Mouse (Mus musculus) E14TG2a.4 (cell line): Measurements from ENCODE around the gene Rimbp3.
"Not testable (repeated sequence)": the region's sequence is repeated elsewhere in the genome, so short reads cannot be mapped to it uniquely, and the experiment has no call there.

Experiments
- H3K27me3 ChIP-seq: 2 replicates; pipeline ENCODE4 v1.6.1; 2014; ENCODE audit warnings: low read length, control low read depth; ENCODE audit not compliant: insufficient read depth
- H3K36me3 ChIP-seq: 2 replicates; pipeline ENCODE4 v1.6.1; 2014; ENCODE audit warnings: low read length, control low read depth; ENCODE audit not compliant: insufficient read depth
- H3K4me1 ChIP-seq: replicated peaks from 2 replicates; pipeline ENCODE4 v1.6.1; 2014; ENCODE audit warnings: low read depth, low read length, control low read depth
- H3K4me3 ChIP-seq: replicated peaks from 2 replicates; pipeline ENCODE4 v1.5.1; 2014; ENCODE audit warnings: mild to moderate bottlenecking, low read length
- H3K9me3 ChIP-seq: 2 replicates; pipeline ENCODE4 v1.6.1; 2014; ENCODE audit warnings: low read length, control low read depth
- CTCF ChIP-seq: conservative IDR thresholded peaks from 2 replicates; pipeline ENCODE4 v1.5.1; 2014; ENCODE audit warnings: low read length
- NANOG ChIP-seq: IDR thresholded peaks from 2 replicates; pipeline ENCODE4 v1.6.1; 2014; ENCODE audit warnings: borderline replicate concordance, low read length, mixed read lengths
- POU5F1 ChIP-seq: IDR thresholded peaks from 2 replicates; pipeline ENCODE4 v1.6.1; 2014; ENCODE audit warnings: low read length, borderline replicate concordance

The Rimbp3 gene

DNA sequence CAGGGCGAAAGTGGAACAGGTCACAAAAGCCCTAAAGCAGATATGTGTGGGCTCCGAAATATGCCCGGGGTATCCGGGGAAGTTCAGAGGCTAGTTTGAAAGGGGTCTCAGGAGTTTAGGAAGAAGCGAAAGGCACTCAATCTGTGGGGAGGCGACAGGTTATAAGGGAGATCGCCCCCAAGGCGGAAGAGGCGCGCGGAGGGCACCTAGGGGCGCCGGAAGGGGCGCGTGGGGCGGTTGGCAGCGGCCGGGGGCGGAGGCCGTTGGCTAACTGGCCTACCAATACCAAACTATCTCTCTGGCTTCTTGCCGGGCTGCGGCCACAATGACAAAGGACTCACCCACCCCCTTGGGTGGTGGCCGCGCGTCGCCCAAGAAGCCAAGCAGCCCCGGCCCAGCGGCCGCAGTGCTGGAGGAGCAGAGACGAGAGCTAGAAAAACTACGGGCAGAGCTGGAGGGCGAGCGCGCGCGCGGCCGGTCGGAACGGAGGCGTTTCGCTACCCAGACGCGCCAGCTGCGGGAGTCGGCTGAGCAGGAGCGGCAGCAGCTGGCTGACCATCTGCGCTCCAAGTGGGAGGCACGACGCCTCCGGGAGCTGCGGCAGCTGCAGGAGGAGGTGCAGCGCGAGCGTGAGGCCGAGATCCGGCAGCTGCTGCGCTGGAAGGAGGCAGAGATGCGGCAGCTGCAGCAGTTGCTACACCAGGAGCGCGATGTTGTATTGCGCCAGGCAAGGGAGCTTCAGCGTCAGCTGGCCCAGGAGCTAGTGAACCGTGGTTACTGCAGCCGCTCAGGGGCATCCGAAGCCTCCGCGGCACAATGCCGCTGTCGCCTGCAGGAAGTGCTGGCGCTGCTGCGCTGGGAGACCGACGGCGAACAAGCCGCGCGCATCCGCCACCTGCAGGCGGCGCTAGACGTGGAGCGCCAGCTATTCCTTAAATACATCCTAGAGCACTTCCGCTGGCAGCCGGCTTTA, at the start of gene Rimbp3:
Gene Rimbp3 (plus strand): TSS at position 215 of the 973 bp plus-strand sequence.
- TF ChIP-seq NANOG (no peak), CTCF (peak; percentile 33), POU5F1 (no peak)
- peaks cover 29% of the 10 kb centered on the region for H3K36me3 ChIP-seq

DNA sequence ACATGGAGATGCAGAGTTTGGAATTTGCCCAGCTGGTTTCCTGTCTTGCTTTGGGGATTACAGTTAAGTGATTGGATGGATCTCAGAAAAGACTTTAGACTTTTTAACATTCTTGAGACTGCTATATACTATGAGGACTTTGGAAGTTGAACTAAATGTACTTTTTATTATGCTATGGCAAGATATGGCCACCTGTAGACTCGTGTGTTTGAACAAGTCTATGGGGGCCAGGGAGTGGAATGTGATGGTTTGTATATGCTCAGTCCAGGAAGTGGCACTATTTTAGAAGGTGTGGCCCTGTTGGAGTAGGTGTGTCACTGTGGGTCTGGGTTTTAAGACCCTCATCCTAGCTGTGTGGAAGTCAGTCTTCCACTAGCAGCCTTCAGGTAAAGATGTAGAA, 42.9 kb upstream of the Rimbp3 start:
- peaks cover 34% of the 10 kb centered on the region for H3K4me1 ChIP-seq
- not testable (repeated sequence) for H3K4me3 ChIP-seq, H3K9me3 ChIP-seq, H3K27me3 ChIP-seq
- H3K36me3 ChIP-seq = peaks cover 95% of the 10 kb centered on the region

More for the DNA sequence above, at the start of gene Rimbp3:
- H3K4me3 ChIP-seq = peak within 1 kb of the TSS; percentile 88
- H3K4me1 ChIP-seq = peaks cover 32% of the 10 kb centered on the region
- H3K9me3 ChIP-seq = no peaks in the 10 kb centered on the region
- H3K27me3 ChIP-seq = peaks cover 55% of the 10 kb centered on the region

DNA sequence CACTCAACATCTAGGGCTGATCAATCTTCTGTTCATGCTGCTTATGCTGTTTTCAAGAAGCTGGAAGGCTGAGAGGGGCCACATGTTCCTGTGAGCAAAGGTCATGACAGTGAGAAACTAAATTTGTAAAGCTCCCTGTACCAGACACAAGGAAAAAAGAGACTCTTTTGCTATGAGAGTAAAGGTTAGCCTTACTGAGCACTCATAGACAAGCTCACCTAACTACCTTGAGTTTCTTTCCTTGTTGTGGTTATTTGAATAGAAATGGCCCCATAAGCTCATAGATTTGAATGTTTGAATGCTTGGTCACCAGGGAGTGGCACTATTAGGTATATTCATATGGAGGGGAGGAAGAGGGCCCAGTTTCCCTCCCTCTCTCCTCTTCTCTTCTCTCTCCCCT, 41.2 kb upstream of the Rimbp3 start:
- Histone ChIP-seq H3K27me3 (no peaks in the 10 kb centered on the region), H3K4me1 (peaks cover 38% of the 10 kb centered on the region), H3K9me3 (no peaks in the 10 kb centered on the region), H3K4me3 (no peak overlapping the region), H3K36me3 (peaks cover 94% of the 10 kb centered on the region)
- no peak for TF ChIP-seq NANOG
- TF ChIP-seq CTCF = no peak
- TF ChIP-seq POU5F1 = no peak

DNA sequence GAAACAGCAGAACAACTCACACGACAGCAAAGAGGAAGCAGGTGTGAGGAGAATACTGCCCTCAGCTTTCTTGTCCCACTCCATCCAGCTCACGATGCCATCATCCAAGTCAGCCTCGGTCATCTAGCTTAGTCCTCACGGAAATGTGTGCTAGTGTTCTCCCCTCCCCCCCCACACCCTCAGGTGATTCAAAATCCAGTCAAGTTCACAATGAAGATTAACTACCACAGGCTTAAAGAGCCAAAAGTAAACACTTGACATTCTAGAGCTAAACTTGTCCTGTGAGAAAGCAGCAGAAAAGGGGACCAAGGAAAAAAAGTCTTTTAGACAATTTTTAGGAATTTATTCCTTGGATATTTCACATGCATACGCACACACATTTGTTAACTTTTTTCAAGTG, 40.4 kb upstream of the Rimbp3 start:
- peaks cover 94% of the 10 kb centered on the region for H3K36me3 ChIP-seq
- no peak overlapping the region for H3K4me3 ChIP-seq
- TF ChIP-seq NANOG (no peak), CTCF (no peak)
- no peaks in the 10 kb centered on the region for H3K9me3 ChIP-seq
- H3K4me1 ChIP-seq = peaks cover 39% of the 10 kb centered on the region
- H3K27me3 ChIP-seq = no peaks in the 10 kb centered on the region

DNA sequence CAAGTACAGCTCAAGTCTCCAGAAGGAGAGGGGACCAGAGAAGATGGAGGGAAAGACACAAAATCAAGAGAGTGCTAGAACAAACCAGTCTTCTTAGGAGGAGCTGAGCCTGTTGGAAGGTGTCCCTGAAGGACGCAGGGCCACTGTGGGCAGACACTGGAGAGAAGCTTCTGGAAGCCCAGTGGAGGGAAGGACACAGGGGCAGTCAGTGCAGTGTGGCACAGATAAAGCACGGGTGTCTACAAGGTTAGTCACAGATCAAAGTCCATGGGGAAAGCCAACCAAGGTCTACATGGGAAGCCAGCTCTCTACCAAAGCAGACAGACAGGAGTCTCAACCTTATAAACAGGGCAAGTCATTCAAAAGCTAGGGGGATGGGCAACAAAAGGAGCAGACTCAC, 32.6 kb upstream of the Rimbp3 start:
- Histone ChIP-seq H3K4me3 (no peak overlapping the region), H3K9me3 (no peaks in the 10 kb centered on the region), H3K4me1 (peaks cover 37% of the 10 kb centered on the region), H3K27me3 (no peaks in the 10 kb centered on the region), H3K36me3 (peaks cover 90% of the 10 kb centered on the region)
- TF ChIP-seq CTCF (no peak), POU5F1 (no peak), NANOG (no peak)

DNA sequence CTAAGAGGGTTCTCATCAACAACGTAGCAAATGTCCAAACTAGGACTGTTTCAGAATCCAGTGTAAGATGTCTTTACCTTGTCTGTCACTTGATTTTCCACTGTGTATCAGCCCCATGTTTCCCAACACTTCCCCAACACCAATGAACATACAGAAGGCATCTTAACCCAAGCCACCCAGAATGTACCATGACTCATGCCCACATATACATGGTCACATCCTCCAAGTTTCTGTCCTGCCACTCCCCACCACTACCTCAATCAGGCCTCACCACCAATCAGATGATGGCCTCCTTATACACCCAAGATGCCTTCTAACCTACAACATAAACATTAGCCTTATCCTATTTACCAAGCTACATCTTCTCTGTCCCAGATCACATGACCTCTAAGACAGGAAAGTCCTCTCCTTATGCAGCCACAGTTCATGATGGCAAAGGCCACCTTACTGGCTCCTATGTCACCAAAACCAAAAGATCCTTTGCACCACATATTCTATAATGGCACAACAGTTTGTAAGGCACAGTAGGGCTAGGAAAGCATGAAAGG, 30.7 kb upstream of the Rimbp3 start:
- H3K36me3 ChIP-seq = peaks cover 85% of the 10 kb centered on the region

DNA sequence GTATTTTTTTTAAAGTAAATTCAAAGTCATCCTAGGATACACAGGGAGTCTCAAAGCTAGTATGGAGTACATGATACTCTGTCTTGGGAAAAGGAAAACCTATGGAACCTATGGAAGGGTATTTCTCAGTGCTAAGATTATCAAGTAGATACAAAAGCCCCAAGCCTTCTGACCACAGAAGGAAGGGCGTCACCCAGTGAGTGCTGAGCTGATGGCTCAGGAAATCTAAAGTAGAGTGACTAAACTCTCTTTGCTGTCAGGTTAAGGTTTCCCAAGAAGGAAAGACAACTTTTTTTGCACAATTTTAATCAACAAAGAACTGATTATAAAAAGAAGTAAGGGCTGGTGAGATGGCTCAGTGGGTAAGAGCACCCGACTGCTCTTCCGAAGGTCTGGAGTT, 28.7 kb upstream of the Rimbp3 start:
- no peaks in the 10 kb centered on the region for H3K9me3 ChIP-seq
- H3K4me1 ChIP-seq = peaks cover 55% of the 10 kb centered on the region
- H3K36me3 ChIP-seq = peaks cover 74% of the 10 kb centered on the region
- H3K4me3 ChIP-seq = no peak overlapping the region
- TF ChIP-seq POU5F1 = no peak
- H3K27me3 ChIP-seq = no peaks in the 10 kb centered on the region

More for the DNA sequence above, 30.7 kb upstream of the Rimbp3 start:
- H3K4me3 ChIP-seq = no peak overlapping the region
- no peaks in the 10 kb centered on the region for H3K27me3 ChIP-seq
- TF ChIP-seq POU5F1 (no peak), CTCF (no peak), NANOG (no peak)
- H3K4me1 ChIP-seq = peaks cover 48% of the 10 kb centered on the region
- no peaks in the 10 kb centered on the region for H3K9me3 ChIP-seq

DNA sequence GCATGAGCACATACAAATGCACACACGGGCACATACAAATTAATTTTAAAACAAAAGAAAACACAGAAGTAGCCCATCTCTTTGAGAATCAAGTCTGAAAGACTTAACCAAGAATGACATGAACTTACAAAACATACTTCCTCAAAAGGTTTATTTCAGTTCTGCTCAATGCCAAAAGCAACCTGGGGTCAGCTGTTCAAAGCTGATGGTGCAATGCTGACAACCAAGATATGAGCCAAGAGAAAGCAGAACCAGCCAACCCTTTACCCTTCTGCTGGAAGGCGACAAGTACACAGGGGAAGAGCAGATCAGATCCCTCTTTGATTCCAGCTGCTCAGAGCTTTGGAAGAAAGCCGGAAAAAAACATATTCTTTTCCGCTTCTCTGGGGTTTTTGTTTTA, 27.0 kb upstream of the Rimbp3 start:
- TF ChIP-seq NANOG (no peak), POU5F1 (no peak), CTCF (no peak)
- H3K27me3 ChIP-seq = no peaks in the 10 kb centered on the region

DNA sequence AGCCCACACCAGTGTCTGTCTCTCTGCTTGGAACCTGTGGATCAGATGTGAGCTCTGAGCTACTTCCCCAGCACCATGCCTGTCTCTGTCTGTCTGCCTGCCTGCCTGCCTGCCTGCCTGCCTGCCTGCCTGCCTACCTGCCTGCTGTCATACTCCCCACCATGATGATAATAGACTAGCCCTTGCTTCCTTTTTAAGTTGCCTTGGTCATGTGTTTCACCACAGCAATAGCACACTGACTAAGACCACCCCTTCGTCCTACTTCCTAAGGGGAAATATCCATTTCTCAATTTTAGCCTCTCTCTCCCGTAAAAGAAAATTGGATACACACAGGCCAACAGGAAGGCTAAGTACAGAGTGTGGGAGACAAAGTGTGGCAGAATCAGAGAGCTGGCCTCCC, 26.3 kb upstream of the Rimbp3 start:
- H3K27me3 ChIP-seq = no peaks in the 10 kb centered on the region
- H3K4me3 ChIP-seq = no peak overlapping the region
- peaks cover 75% of the 10 kb centered on the region for H3K36me3 ChIP-seq
- no peaks in the 10 kb centered on the region for H3K9me3 ChIP-seq
- peaks cover 66% of the 10 kb centered on the region for H3K4me1 ChIP-seq
- TF ChIP-seq CTCF (no peak), NANOG (no peak), POU5F1 (no peak)

More for the DNA sequence above, 27.0 kb upstream of the Rimbp3 start:
- peaks cover 64% of the 10 kb centered on the region for H3K4me1 ChIP-seq
- peaks cover 73% of the 10 kb centered on the region for H3K36me3 ChIP-seq
- H3K4me3 ChIP-seq = no peak overlapping the region
- H3K9me3 ChIP-seq = no peaks in the 10 kb centered on the region
